Mouse (Mus musculus) liver, postnatal 0 days (tissue): ENCODE data around the gene Enoph1. TPM values are rescaled to one million over a fixed set of nuclear protein-coding genes. Genes with fewer than 3 reads are reported as not detected.

Source experiments
- ATAC-seq: fragments of 200-750 bp; cut with Nextera tagmentation; 2 replicates; pipeline ENCODE4 v1.8.0; 2017; ENCODE audit warnings: mild to moderate bottlenecking, moderate library complexity
- DNase-seq: peaks from one replicate; pipeline ENCODE4 v3.0.0-alpha.2; 2016
- H3K27ac ChIP-seq: fragments of 300-500 bp; sonication (generic); 2 replicates; pipeline ENCODE4 v1.5.1; 2014; ENCODE audit warnings: antibody characterized with exemption, moderate library complexity, mild to moderate bottlenecking, low read depth
- H3K27me3 ChIP-seq: fragments of 300-500 bp; sonication (generic); 2 replicates; pipeline ENCODE4 v1.6.1; 2014; ENCODE audit warnings: low read length, control low read depth, mixed read lengths; ENCODE audit not compliant: insufficient read depth
- H3K36me3 ChIP-seq: fragments of 300-500 bp; sonication (generic); replicated peaks from 2 replicates; pipeline ENCODE4 v1.6.1; 2014; ENCODE audit warnings: mild to moderate bottlenecking, control low read depth, low read length, moderate library complexity, mixed read lengths; ENCODE audit not compliant: insufficient read depth
- H3K4me1 ChIP-seq: fragments of 300-500 bp; sonication (generic); 2 replicates; pipeline ENCODE4 v1.6.1; 2014; ENCODE audit warnings: antibody characterized with exemption, mild to moderate bottlenecking, control low read depth; ENCODE audit not compliant: insufficient read depth
- H3K4me2 ChIP-seq: fragments of 300-500 bp; sonication (generic); 2 replicates; pipeline ENCODE4 v1.6.1; 2014; ENCODE audit warnings: low read depth, mild to moderate bottlenecking, low read length, moderate library complexity, mixed read lengths
- H3K4me3 ChIP-seq: fragments of 300-500 bp; sonication (generic); 2 replicates; pipeline ENCODE4 v1.5.1; 2014; ENCODE audit warnings: low read depth, low read length
- H3K9ac ChIP-seq: fragments of 300-500 bp; sonication (generic); replicated peaks from 2 replicates; pipeline ENCODE4 v1.6.1; 2014; ENCODE audit warnings: mild to moderate bottlenecking, moderate library complexity
- H3K9me3 ChIP-seq: fragments of 300-500 bp; sonication (generic); 2 replicates; pipeline ENCODE4 v1.6.1; 2016; ENCODE audit warnings: mild to moderate bottlenecking, control low read depth, low read length, mixed read lengths
- CTCF ChIP-seq: sonication (generic); IDR thresholded peaks from 2 replicates; pipeline ENCODE4 v1.5.1; 2016; ENCODE audit warnings: antibody characterized with exemption, low read depth
- EP300 ChIP-seq: IDR thresholded peaks from 2 replicates; pipeline ENCODE4 v1.6.1; 2016; ENCODE audit warnings: antibody characterized with exemption, low read depth, mild to moderate bottlenecking
- WGBS: fragments of 180-500 bp; shearing (Covaris S2); extraction: QIAGEN DNeasy Blood & Tissue Kit; methylation state at CpG from one replicate; pipeline ENCODE4 v1.1.7; 2014; ENCODE audit not compliant: insufficient replicate concordance; 5-methylcytosine and 5-hydroxymethylcytosine counted together
- polyA plus RNA-seq: library from polyadenylated mRNA; unstranded; fragments of >200 nt; fragmentation: Nextera tagmentation; extraction: Ambion mirVana; gene quantifications from 2 replicates; pipeline ENCODE4 v1.2.1, GENCODE M21; 2015

Gene Enoph1
- polyA plus RNA-seq, 1 experiment from 2014 or later, result 10.6 TPM

DNA sequence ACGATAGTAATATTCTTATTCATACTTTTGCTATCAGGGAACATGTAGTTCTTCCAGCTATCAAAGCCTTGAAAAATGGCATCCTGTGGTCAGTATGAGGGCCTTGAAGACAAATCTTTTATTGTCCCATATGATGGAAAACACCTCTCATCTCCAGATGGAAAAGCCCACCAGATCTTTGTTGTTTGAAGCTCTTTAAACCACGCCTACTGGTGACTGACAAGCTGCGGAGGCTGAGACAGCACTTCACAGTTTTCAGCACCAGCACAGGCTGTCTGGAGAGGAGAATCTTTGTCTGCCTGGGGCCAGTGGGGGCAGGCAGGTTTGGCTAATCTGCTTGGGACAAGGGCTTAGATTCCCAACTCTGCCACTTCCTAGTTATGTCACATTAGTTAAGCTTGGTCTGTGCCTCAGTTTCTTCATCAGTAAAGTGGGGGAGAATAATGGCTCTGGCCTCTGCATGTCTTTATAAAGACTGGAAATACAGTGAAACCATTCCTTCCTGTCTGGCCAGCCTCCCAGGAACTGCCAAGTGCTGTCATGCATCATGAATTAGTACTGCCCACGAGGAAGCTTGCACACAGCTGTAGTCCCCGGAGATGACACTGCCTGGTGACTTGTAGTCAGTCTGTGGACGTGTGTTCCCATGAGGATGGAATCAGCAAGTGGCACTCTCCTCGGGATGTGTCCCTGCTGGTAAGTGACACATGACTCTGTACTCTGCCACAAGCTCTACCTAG is 69.9 kb downstream of the Enoph1 start:
- WGBS, result 42% methylated on average over 7 of the region's 7 CpGs
- Histone ChIP-seq H3K27ac (no peak overlapping the region), H3K36me3 (no peaks in the 10 kb centered on the region), H3K27me3 (no peaks in the 10 kb centered on the region), H3K4me2 (no peak overlapping the region), H3K9me3 (no peaks in the 10 kb centered on the region), H3K9ac (no peak overlapping the region), H3K4me1 (no peaks in the 10 kb centered on the region), H3K4me3 (no peak overlapping the region)
- TF ChIP-seq CTCF (no peak), EP300 (no peak)
- DNase-seq, result no peak
- ATAC-seq, result no peak

- TF ChIP-seq CTCF, result no peak
- TF ChIP-seq EP300, result no peak
- Histone ChIP-seq H3K9me3 (no peaks in the 10 kb centered on the region), H3K27ac (no peak overlapping the region), H3K36me3 (no peaks in the 10 kb centered on the region), H3K9ac (no peak overlapping the region), H3K27me3 (no peaks in the 10 kb centered on the region), H3K4me3 (no peak overlapping the region), H3K4me1 (no peaks in the 10 kb centered on the region), H3K4me2 (no peak overlapping the region)
- ATAC-seq, result no peak
- WGBS, result 69% methylated on average over 3 of the region's 3 CpGs
- DNase-seq, result no peak
Measured at GRCm38 (mm10) chr5:100110581-100110980, 70.8 kb downstream of the Enoph1 start.

DNA sequence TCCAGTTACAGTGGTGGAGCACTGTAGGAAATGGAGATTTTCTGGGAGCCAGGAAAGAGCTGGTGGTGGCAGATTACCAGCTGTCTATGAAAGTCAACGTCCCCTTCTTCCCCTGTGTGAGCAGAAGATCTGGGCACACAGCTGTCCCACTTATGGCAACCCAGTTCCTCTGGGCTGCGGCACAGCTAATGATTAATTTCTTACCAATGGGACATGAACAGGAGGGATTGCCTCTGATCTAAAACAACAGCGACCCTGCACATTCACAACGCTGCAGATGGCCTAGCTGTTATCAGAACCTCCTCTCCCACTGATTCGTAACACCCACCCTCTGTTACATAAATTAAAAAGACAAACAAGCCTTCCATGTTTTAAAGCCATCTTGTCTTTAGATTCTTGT is 73.6 kb downstream of the Enoph1 start:
- TF ChIP-seq EP300 (no peak), CTCF (no peak)
- Histone ChIP-seq H3K4me2 (no peak overlapping the region), H3K4me3 (no peak overlapping the region), H3K4me1 (no peaks in the 10 kb centered on the region), H3K36me3 (no peaks in the 10 kb centered on the region), H3K9ac (no peak overlapping the region), H3K27ac (no peak overlapping the region), H3K27me3 (no peaks in the 10 kb centered on the region), H3K9me3 (no peaks in the 10 kb centered on the region)
- ATAC-seq (no peak), DNase-seq (no peak)
- 38% methylated on average over 5 of the region's 5 CpGs for WGBS

Other genes with a start within 250 kb of the Enoph1 start
- gene Vamp9, start 133.7 kb upstream of the Enoph1 start, polyA plus RNA-seq, result 0.15 TPM in 1 of 2 replicates, not detected in the other
- gene Hnrnpd, start 61.0 kb upstream of the Enoph1 start, polyA plus RNA-seq, result 38.1 and 45.4 TPM in 2 replicates
- 0.96 and 1.4 TPM in 2 replicates for gene 4930524J08Rik, start 60.9 kb upstream of the Enoph1 start, polyA plus RNA-seq
- gene Hnrnpdl, start 321 bp upstream of the Enoph1 start, polyA plus RNA-seq, result 32.6 and 33.3 TPM in 2 replicates
- gene Tmem150c, start 119.8 kb downstream of the Enoph1 start, polyA plus RNA-seq, result 1.1 and 1.4 TPM in 2 replicates